Mouse (Mus musculus): Measurements from ENCODE around the gene 3110082I17Rik. TPM values are rescaled to one million over a fixed set of nuclear protein-coding genes. Genes with fewer than 3 reads are reported as not detected.

The 3110082I17Rik gene
- total and polyA plus RNA-seq, 3 experiments = 41.2 to 100.0 (median 46.9) TPM

GRCm38 (mm10) chr5:139467998-139468397, 7.7 kb upstream of the 3110082I17Rik start:
- Histone ChIP-seq H3K9me3 (replicated peaks; ENCODE audit: low read length) (no peaks in the 10 kb centered on the region), H3K4me1 (ENCODE audit: control insufficient read depth in 1 of 2, insufficient read depth in 2 of 2) (no peaks in the 10 kb centered on the region), H3K4me2 (ENCODE audit: insufficient read depth, low read depth, poor library complexity, severe bottlenecking) (no peak overlapping the region), H3K27me3 (replicated peaks) (no peaks in the 10 kb centered on the region), H3K79me2 (replicated peaks; ENCODE audit: control insufficient read depth, extremely low read depth, insufficient read depth, poor library complexity, severe bottlenecking) (no peaks in the 10 kb centered on the region), H3K36me3 (replicated peaks in 1 of 2; ENCODE audit: control insufficient read depth in 1 of 2, insufficient read depth in 1 of 2, low read length in 1 of 2) (peaks cover 18 to 24% of the 10 kb centered on the region in 2 experiments), H3K9ac (ENCODE audit: insufficient read depth, low read depth) (no peak overlapping the region), H3K27ac (ENCODE audit: insufficient read depth, low read depth) (no peak overlapping the region), H3K4me3 (replicated peaks in 1 of 3; ENCODE audit: low read depth in 2 of 3, low read length in 2 of 3, poor library complexity in 1 of 3) (no peak overlapping the region)
- dilution Hi-C loops (cut with MboI; ENCODE audit: extremely low pct_ligation_motif_present, extremely low pct_unique_long_range_greater_than_20kb, low sequenced_read_pairs) (no loop called here), in situ Hi-C loops (cut with MboI; ENCODE audit: low pct_ligation_motif_present, low pct_unique_long_range_greater_than_20kb, low sequenced_read_pairs) (loop anchor here (25.0 kb wide), 1 partner anchor 106 kb away; the partner anchor contains the start of genes Cox19 and Cyp2w1)
- TF ChIP-seq GABPA (IDR thresholded peaks at IDR 0.05; ENCODE audit: insufficient replicate concordance, low read depth, low read length) (no peak), MEF2A (IDR thresholded peaks at IDR 0.05; ENCODE audit: borderline replicate concordance, low read depth, low read length) (no peak), USF1 (IDR thresholded peaks at IDR 0.05; ENCODE audit: low read depth, low read length) (no peak), CHD1 (IDR thresholded peaks at IDR 0.05; ENCODE audit: low read depth, low read length) (no peak), RAD21 (IDR thresholded peaks at IDR 0.05; ENCODE audit: low read depth, low read length) (peak; percentile 45), ELF1 (IDR thresholded peaks at IDR 0.05; ENCODE audit: low read depth, low read length) (no peak), KAT2A (IDR thresholded peaks at IDR 0.05; ENCODE audit: insufficient replicate concordance, low read length) (no peak), MXI1 (IDR thresholded peaks at IDR 0.05; ENCODE audit: low read depth, low read length) (no peak), ZNF384 (IDR thresholded peaks at IDR 0.05; ENCODE audit: low read depth, low read length) (no peak), SIN3A (IDR thresholded peaks at IDR 0.05; ENCODE audit: low read length) (no peak), MAZ (IDR thresholded peaks at IDR 0.05; ENCODE audit: low read depth, low read length) (no peak), TCF12 (IDR thresholded peaks at IDR 0.05; ENCODE audit: low read depth, low read length) (no peak), ETS1 (conservative IDR thresholded peaks at IDR 0.05; ENCODE audit: low read depth, low read length) (no peak), NRF1 (IDR thresholded peaks at IDR 0.05; ENCODE audit: low read depth, low read length) (no peak), NELFE (IDR thresholded peaks at IDR 0.05; ENCODE audit: low read depth, low read length) (no peak), SMC3 (IDR thresholded peaks at IDR 0.05; ENCODE audit: low read depth, low read length) (peak; percentile 15; the same call in 1 of the 2 replicates), IRF4 (IDR thresholded peaks at IDR 0.05; ENCODE audit: low read depth, low read length) (no peak), POLR2AphosphoS2 (IDR thresholded peaks at IDR 0.05; ENCODE audit: low read depth, low read length) (no peak), CTCF (conservative IDR thresholded peaks at IDR 0.05 in 1 of 2, IDR thresholded peaks at IDR 0.05 in 1 of 2; ENCODE audit: low read depth in 2 of 2, low read length in 2 of 2) (peak in 1 of 2 experiments; percentile 37; a peak in 2 of 4 replicates), MAX (IDR thresholded peaks at IDR 0.05; ENCODE audit: low read length) (no peak)
- no peak for DNase-seq (ENCODE audit: extremely low read depth)

GRCm38 (mm10) chr5:139466801-139467200, 6.5 kb upstream of the 3110082I17Rik start:
- no peaks in the 10 kb centered on the region for H3K27me3 ChIP-seq (replicated peaks)
- H3K4me2 ChIP-seq (ENCODE audit: insufficient read depth, low read depth, poor library complexity, severe bottlenecking) = no peak overlapping the region
- no peak overlapping the region for H3K4me3 ChIP-seq (replicated peaks in 1 of 3; ENCODE audit: low read depth in 2 of 3, low read length in 2 of 3, poor library complexity in 1 of 3)
- H3K9ac ChIP-seq (ENCODE audit: insufficient read depth, low read depth) = no peak overlapping the region
- H3K36me3 ChIP-seq (replicated peaks in 1 of 2; ENCODE audit: control insufficient read depth in 1 of 2, insufficient read depth in 1 of 2, low read length in 1 of 2) = peaks cover 6 to 12% of the 10 kb centered on the region in 2 experiments
- in situ Hi-C loops (cut with MboI; ENCODE audit: low pct_ligation_motif_present, low pct_unique_long_range_greater_than_20kb, low sequenced_read_pairs) (loop anchor here (25.0 kb wide), 1 partner anchor 104 kb away; the partner anchor contains the start of genes Cox19 and Cyp2w1), dilution Hi-C loops (cut with MboI; ENCODE audit: extremely low pct_ligation_motif_present, extremely low pct_unique_long_range_greater_than_20kb, low sequenced_read_pairs) (no loop called here)
- H3K4me1 ChIP-seq (ENCODE audit: control insufficient read depth in 1 of 2, insufficient read depth in 2 of 2) = no peaks in the 10 kb centered on the region
- H3K27ac ChIP-seq (ENCODE audit: insufficient read depth, low read depth) = no peak overlapping the region
- no peaks in the 10 kb centered on the region for H3K9me3 ChIP-seq (replicated peaks; ENCODE audit: low read length)
- H3K79me2 ChIP-seq (replicated peaks; ENCODE audit: control insufficient read depth, extremely low read depth, insufficient read depth, poor library complexity, severe bottlenecking) = no peaks in the 10 kb centered on the region
- TF ChIP-seq ETS1 (conservative IDR thresholded peaks at IDR 0.05; ENCODE audit: low read depth, low read length) = no peak
- TF ChIP-seq CTCF (conservative IDR thresholded peaks at IDR 0.05 in 1 of 2, IDR thresholded peaks at IDR 0.05 in 1 of 2; ENCODE audit: low read depth in 2 of 2, low read length in 2 of 2) = no peak
- no peak for TF ChIP-seq MYC (IDR thresholded peaks at IDR 0.05; ENCODE audit: low read depth, low read length)
- TF ChIP-seq ZKSCAN1 (IDR thresholded peaks at IDR 0.05; ENCODE audit: borderline replicate concordance, low read depth, low read length) = no peak
- no peak for TF ChIP-seq BHLHE40 (IDR thresholded peaks at IDR 0.05; ENCODE audit: low read depth, low read length)
- no peak for TF ChIP-seq GABPA (IDR thresholded peaks at IDR 0.05; ENCODE audit: insufficient replicate concordance, low read depth, low read length)
- TF ChIP-seq TCF12 (IDR thresholded peaks at IDR 0.05; ENCODE audit: low read depth, low read length) = no peak
- no peak for TF ChIP-seq KAT2A (IDR thresholded peaks at IDR 0.05; ENCODE audit: insufficient replicate concordance, low read length)
- DNase-seq (ENCODE audit: extremely low read depth) = no peak

Data from CH12.LX (cell line).